In genomic region chr3:138366181-138366580, GRCm38 (mm10) we compare ENCODE assay signal across 25 mouse cellular contexts. TPM values are rescaled to one million over a fixed set of nuclear protein-coding genes. Genes with fewer than 3 reads are reported as not detected.
DNase-seq lines count a peak whose midpoint lies in the region; ATAC-seq and TF ChIP-seq lines count a peak whose summit lies in the region.
"Had no signal": no experiment of that assay in that cellular context is flagged by ENCODE, and none has a peak within 500 bp of the region (broad histone marks: within the 10 kb centered on the region; RNA-seq: fewer than 3 reads in every experiment).

No protein-coding gene starts in this region.

- H3K27me3 ChIP-seq in kidney, adult 2 months (replicated peaks; ENCODE audit: control insufficient read depth, insufficient read depth, low read length): no peaks in the 10 kb centered on the region
- no peaks in the 10 kb centered on the region for H3K27me3 ChIP-seq in forebrain, embryonic 14.5 days (replicated peaks; ENCODE audit: control insufficient read depth, insufficient read depth, low read length)
- H3K27me3 ChIP-seq: embryonic facial prominence, embryonic 13.5 days; embryonic facial prominence, embryonic 15.5 days; forebrain, embryonic 12.5 days; forebrain, embryonic 15.5 days had no signal

- no peak overlapping the region for H3K9ac ChIP-seq in forebrain, embryonic 14.5 days (ENCODE audit: low read length)
- H3K9ac ChIP-seq: embryonic facial prominence, embryonic 13.5 days; embryonic facial prominence, embryonic 15.5 days; forebrain, embryonic 12.5 days; forebrain, embryonic 15.5 days; forebrain, postnatal 0 days had no signal

- no peak overlapping the region for H3K4me3 ChIP-seq in kidney, adult 2 months (ENCODE audit: insufficient read depth, low read depth, low read length)
- no peak overlapping the region for H3K4me3 ChIP-seq in brown adipose tissue, adult 24 weeks (ENCODE audit: insufficient read depth, low read depth, low read length)
- no peak overlapping the region for H3K4me3 ChIP-seq in forebrain, embryonic 14.5 days (ENCODE audit: low read depth, low read length)
- H3K4me3 ChIP-seq: embryonic facial prominence, embryonic 13.5 days; embryonic facial prominence, embryonic 15.5 days; erythroblast, embryonic 14.5 days; forebrain, embryonic 10.5 days; forebrain, embryonic 12.5 days; forebrain, embryonic 15.5 days had no signal

- H3K4me2 ChIP-seq in forebrain, embryonic 14.5 days (ENCODE audit: low read length): no peak overlapping the region
- H3K4me2 ChIP-seq: embryonic facial prominence, embryonic 13.5 days; embryonic facial prominence, embryonic 15.5 days; forebrain, embryonic 12.5 days; forebrain, embryonic 15.5 days had no signal

- peak; percentile 18 for DNase-seq in kidney, adult 2 months
- no peak for DNase-seq in kidney, postnatal 14 days
- peak; percentile 6 to 23 for DNase-seq in kidney, postnatal 36 days
- no peak for DNase-seq in kidney, postnatal 10 days
- peak; percentile 73 for DNase-seq in adipocyte (ENCODE audit: low spot score)
- no peak for DNase-seq in forebrain, embryonic 14.5 days (ENCODE audit: low spot score)
- DNase-seq: adrenal gland, postnatal 14 days; adrenal gland, postnatal 36 days; cerebellum, adult 11 months; cerebellum, adult 18-20 months; cerebellum, adult 8-10 months; cerebellum, adult 9-11 months; cerebellum, postnatal 14 days; cerebellum, postnatal 36 days; embryo, embryonic 11 days; forebrain, postnatal 0 days had no signal

- no peak for ATAC-seq in forebrain, embryonic 14.5 days
- ATAC-seq: forebrain, embryonic 15.5 days; forebrain, postnatal 0 days had no signal

- 94% methylated on average over 2 of the region's 2 CpGs for WGBS in kidney, adult 2 months
- 85% methylated on average over 2 of the region's 2 CpGs for WGBS in forebrain, embryonic 14.5 days

- no peak for TF ChIP-seq POLR2A in kidney, adult 2 months (IDR thresholded peaks at IDR 0.05; ENCODE audit: low read depth, low read length)

- no peak overlapping the region for H3K27ac ChIP-seq in kidney, adult 2 months (ENCODE audit: insufficient read depth, low read depth, low read length)
- H3K27ac ChIP-seq in brown adipose tissue, adult 24 weeks (replicated peaks; ENCODE audit: low read depth, low read length): peak overlapping the region; percentile 80
- H3K27ac ChIP-seq in forebrain, embryonic 14.5 days (ENCODE audit: low read depth, low read length): no peak overlapping the region
- H3K27ac ChIP-seq: embryonic facial prominence, embryonic 13.5 days; embryonic facial prominence, embryonic 15.5 days; forebrain, embryonic 10.5 days; forebrain, embryonic 12.5 days; forebrain, embryonic 15.5 days had no signal

- H3K9me3 ChIP-seq in forebrain, embryonic 14.5 days (replicated peaks; ENCODE audit: control insufficient read depth, low read length): no peaks in the 10 kb centered on the region
- H3K9me3 ChIP-seq: embryonic facial prominence, embryonic 13.5 days; embryonic facial prominence, embryonic 15.5 days; forebrain, embryonic 10.5 days; forebrain, embryonic 12.5 days; forebrain, embryonic 15.5 days had no signal

- TF ChIP-seq CTCF in kidney, adult 2 months (conservative IDR thresholded peaks at IDR 0.05; ENCODE audit: insufficient read depth, insufficient read length, low read depth, low read length): no peak

- H3K4me1 ChIP-seq in kidney, adult 2 months (ENCODE audit: control insufficient read depth, insufficient read depth, low read length): no peaks in the 10 kb centered on the region
- H3K4me1 ChIP-seq in brown adipose tissue, adult 24 weeks (ENCODE audit: control insufficient read depth, insufficient read depth, insufficient read length, low read length): peaks cover 5% of the 10 kb centered on the region; the same call in 1 of the 2 replicates
- no peaks in the 10 kb centered on the region for H3K4me1 ChIP-seq in forebrain, embryonic 14.5 days (ENCODE audit: control insufficient read depth, insufficient read depth, low read length)
- H3K4me1 ChIP-seq: embryonic facial prominence, embryonic 13.5 days; embryonic facial prominence, embryonic 15.5 days; forebrain, embryonic 10.5 days; forebrain, embryonic 12.5 days; forebrain, embryonic 15.5 days had no signal

- H3K36me3 ChIP-seq in kidney, adult 2 months (ENCODE audit: control insufficient read depth, insufficient read depth, low read length): no peaks in the 10 kb centered on the region
- no peaks in the 10 kb centered on the region for H3K36me3 ChIP-seq in forebrain, embryonic 14.5 days (ENCODE audit: control insufficient read depth, insufficient read depth, low read length)
- H3K36me3 ChIP-seq: embryonic facial prominence, embryonic 13.5 days; embryonic facial prominence, embryonic 15.5 days; forebrain, embryonic 10.5 days; forebrain, embryonic 12.5 days; forebrain, embryonic 15.5 days had no signal

RNA-seq across cellular contexts. Expression of gene Adh6b, which starts 24.6 kb away (rescaled TPM):
- 0.05 and 0.11 TPM in 2 replicates for polyA plus RNA-seq in kidney, adult 2 months (2012; rRNA removed)
- 1.1 and 2.4 TPM in 2 replicates for polyA plus RNA-seq in brown adipose tissue, adult 24 weeks (2012; ENCODE audit: insufficient read depth, insufficient read length, missing spikeins)
- 0.20 and 0.37 TPM in 2 replicates for polyA plus RNA-seq in forebrain, embryonic 14.5 days (2014; fragmentation: Nextera tagmentation; extraction: Ambion mirVana)
- polyA plus RNA-seq: C2C12; erythroblast, embryonic 14.5 days; forebrain, postnatal 0 days had no signal

RNA-seq across cellular contexts. Expression of gene Adh4, which starts 49.1 kb away (rescaled TPM):
- polyA plus RNA-seq in kidney, adult 2 months (2012; rRNA removed): 0.08 and 0.31 TPM in 2 replicates
- 2.5 TPM in 2 replicates for polyA plus RNA-seq in brown adipose tissue, adult 24 weeks (2012; ENCODE audit: insufficient read depth, insufficient read length, missing spikeins)
- not detected in 2 replicates for polyA plus RNA-seq in forebrain, embryonic 14.5 days (2014; fragmentation: Nextera tagmentation; extraction: Ambion mirVana)
- polyA plus RNA-seq: C2C12; embryonic facial prominence, embryonic 11.5 days; embryonic facial prominence, embryonic 13.5 days; embryonic facial prominence, embryonic 15.5 days; erythroblast, embryonic 14.5 days; forebrain, embryonic 10.5 days; forebrain, embryonic 12.5 days; forebrain, embryonic 15.5 days; forebrain, postnatal 0 days had no signal

RNA-seq across cellular contexts. Expression of gene Adh6a, which starts 53.1 kb away (rescaled TPM):
- 0.07 and 0.23 TPM in 2 replicates for polyA plus RNA-seq in kidney, adult 2 months (2012; rRNA removed)
- polyA plus RNA-seq in brown adipose tissue, adult 24 weeks (2012; ENCODE audit: insufficient read depth, insufficient read length, missing spikeins): not detected in 2 replicates
- not detected in 2 replicates for polyA plus RNA-seq in forebrain, embryonic 14.5 days (2014; fragmentation: Nextera tagmentation; extraction: Ambion mirVana)
- polyA plus RNA-seq: C2C12; embryonic facial prominence, embryonic 11.5 days; embryonic facial prominence, embryonic 13.5 days; erythroblast, embryonic 14.5 days; forebrain, embryonic 10.5 days; forebrain, embryonic 12.5 days; forebrain, embryonic 15.5 days; forebrain, postnatal 0 days had no signal

Comparison
In these comparisons a context has a peak if more than half of its experiments do, and no peak if none do; other contexts are left out.
1. DNase-seq: peak in kidney, adult 2 months (single experiment), kidney, postnatal 36 days (2 of 2) and adipocyte (single experiment); none in kidney, postnatal 14 days (single experiment), kidney, postnatal 10 days (single experiment) and forebrain, embryonic 14.5 days (single experiment).